Mouse (Mus musculus) cerebellum, adult 11 months (tissue): ENCODE data around the gene Mmp14.

Experiments used
- DNase-seq: peaks from one replicate; pipeline ENCODE4 v3.0.0; 2022

The Mmp14 gene

DNA sequence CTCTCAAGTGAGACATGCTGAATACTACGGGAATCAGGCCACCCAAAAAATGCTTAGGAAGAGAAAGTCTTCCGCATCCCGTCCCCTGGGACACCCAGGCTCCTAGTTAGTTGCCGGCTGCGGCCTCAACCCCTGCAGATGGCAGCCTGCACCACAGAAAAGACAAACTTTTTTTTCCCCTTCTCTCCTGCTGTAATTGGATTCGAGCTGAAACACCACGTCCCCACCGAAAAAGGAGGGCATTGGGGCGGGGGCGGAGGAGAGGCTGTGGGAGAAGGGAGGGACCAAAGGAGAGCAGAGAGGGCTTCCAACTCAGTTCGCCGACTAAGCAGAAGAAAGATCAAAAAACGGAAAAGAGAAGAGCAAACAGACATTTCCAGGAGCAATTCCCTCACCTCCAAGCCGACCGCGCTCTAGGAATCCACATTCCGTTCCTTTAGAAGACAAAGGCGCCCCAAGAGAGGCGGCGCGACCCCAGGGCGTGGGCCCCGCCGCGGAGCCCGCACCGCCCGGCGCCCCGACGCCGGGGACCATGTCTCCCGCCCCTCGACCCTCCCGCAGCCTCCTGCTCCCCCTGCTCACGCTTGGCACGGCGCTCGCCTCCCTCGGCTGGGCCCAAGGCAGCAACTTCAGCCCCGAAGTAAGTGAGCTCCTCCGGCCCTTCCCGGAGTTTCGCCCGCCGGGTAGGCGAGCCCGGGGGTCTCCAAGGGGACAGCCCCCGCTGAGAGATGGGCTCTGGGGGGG lies at the start of gene Mmp14:
Gene Mmp14, plus strand, starts transcription at position 279 of the 744 bp plus-strand sequence.
- no peak for DNase-seq

DNA sequence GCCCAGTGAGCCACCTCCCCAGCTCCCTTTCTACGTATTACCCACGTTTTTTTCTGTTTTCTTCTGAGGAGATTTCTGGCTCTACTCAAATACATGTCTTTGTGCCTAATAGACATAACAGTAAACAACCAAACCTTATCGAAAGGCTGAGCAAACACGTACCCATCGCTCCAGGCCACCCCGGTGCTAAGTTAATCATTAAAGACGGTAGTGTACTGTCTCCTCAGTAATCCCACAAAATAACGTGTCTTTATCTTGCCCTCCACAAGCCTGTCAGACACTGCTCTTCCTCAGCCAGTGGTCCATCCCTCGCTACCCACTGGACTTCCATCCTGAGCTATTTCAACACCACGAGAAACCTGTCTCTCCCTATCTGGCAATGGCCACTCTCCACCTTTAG lies 49.6 kb upstream of the Mmp14 start:
- no peak for DNase-seq

DNA sequence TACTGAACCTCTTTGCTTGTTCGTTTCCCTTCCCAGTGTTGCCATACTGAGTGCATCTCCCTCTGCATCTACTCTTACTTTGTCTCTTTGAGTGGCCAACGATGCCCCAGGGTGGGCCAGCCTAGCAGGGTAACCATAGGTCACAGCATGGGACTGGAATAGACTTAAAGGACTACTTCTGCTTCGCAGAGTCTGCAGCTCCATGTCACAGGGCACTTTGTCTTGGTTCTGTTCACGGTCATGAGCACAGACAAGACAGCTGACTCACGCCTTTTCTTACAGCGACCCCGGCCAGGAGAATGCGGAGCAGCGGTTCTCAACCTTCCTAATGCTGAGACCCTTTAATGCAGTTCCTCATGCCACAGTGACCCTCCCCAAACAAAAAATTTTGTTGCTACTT lies 48.8 kb upstream of the Mmp14 start:
- no peak for DNase-seq

DNA sequence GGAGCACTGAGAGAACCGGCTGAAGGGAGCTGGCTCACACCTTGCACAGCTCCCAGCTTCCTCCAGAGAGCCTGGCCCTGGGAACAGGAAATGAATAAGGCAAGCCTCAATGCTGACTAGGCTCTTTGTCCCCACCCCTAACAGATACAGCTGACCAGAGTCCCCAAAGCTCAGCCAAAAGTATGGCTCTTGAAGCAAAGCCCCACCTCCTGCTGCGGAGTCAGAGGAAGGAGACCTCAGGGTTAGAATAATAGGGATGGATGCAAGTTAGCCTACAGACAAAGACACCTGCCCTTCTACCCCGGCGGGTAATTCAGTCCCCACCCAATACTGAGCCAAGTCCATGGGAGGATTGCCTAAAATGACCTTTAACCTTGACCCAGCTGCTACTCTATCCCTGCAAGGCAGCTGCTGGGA lies 48.0 kb upstream of the Mmp14 start:
- DNase-seq, result no peak

DNA sequence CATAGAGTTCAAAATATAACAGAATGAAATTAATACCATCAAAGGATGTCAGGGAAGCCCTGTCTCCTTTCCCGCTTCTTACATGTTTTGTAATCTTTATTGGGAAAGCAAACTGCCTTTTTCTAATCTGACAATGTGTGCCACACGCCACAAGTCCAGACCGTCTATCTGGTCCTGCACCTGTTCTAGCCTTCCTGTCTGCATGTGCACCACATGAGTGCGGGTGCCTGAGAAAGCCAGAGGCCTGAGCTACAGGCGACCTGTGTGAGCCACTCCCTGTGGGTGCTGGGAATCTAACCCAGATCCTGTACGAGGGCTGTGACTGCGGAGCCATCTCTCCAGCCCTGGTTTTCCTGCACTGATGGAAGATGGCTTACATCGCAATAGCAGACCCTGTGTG lies 47.0 kb upstream of the Mmp14 start:
- DNase-seq, result no peak

DNA sequence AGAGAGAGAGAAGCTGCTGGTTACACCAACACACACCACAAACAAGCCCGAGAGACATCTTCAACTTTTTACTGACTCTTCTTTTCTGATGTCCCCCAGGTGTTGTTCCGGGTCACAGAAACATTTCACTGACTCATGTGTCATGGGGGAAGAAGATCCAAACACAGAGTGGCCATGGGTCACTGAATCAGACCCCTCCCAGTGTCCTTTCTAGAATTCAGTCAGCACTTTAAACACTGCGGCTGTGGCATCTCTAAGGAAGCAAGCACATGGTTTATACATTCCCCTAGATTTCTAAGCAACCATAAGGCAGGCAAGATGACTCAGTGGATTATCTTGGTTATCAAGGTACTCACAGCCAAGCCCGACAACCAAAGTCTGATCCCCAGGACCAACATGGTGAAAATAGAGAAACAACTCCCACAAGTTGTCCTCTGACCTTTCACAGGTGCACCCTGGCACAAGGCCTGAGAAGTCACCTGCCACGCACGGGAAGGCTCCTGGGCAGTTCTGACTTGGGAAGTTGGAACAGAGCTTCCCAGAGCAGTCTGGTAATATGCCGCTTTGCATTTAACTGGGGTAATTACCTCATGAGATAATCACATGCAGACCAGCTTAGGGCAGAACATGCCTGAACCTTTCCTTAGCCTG lies 45.3 kb upstream of the Mmp14 start:
- no peak for DNase-seq

DNA sequence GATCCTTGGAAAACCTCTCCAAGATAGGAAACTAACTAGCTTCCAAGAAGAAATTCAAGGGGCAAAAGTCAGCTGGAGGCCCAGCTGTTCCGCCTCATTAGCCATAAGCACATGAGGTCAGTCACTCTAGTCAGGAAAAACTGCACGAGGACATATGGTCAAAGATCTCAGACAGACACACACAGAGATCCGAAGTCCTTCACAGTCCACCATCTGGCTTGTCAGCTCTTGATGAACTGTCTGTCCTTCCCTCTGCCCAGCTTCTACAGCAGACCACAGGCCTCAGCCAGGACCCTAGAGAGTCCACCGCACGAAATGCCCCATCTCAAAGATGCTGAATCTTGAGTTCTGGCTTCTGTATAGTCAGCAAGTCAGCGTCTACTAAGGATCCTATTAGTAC lies 43.9 kb upstream of the Mmp14 start:
- no peak for DNase-seq

DNA sequence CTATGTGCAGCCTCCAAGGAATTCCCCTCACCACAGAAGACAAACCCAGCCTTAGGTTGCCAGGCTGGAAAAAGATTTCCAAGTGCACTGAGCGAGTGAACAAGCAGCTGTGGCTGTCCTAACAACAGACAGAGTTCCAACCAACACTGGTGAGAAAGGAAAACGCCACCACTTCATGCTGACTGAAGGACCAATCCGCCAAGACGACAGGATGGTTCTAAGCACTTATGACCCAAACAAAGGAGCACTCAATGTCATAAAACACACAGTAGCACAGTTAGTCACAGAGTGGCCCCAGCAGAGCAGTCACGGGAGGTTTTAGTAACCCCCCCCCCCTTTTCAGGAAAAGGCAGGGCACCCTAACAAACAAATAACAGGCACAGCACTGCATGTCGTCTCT lies 40.6 kb upstream of the Mmp14 start:
- no peak for DNase-seq

DNA sequence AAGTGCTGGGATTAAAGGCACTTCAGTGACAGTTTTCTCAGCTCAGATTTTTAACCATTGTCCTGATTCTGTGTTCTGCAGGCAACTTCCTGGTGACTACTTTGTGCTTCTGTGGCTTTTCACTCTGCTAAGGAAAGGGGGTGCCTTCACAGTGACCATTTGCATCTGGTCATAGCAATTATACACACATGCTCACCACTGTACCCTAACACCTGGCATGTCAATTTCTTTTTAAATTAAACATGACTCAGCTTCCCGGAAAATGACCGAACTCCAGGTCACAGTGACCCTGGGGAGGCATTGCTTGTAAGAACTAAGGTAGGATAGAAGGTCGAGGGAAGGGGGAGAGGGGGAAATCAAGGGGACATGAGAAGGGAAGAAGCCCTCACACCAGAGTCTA lies 37.6 kb upstream of the Mmp14 start:
- DNase-seq, result no peak

DNA sequence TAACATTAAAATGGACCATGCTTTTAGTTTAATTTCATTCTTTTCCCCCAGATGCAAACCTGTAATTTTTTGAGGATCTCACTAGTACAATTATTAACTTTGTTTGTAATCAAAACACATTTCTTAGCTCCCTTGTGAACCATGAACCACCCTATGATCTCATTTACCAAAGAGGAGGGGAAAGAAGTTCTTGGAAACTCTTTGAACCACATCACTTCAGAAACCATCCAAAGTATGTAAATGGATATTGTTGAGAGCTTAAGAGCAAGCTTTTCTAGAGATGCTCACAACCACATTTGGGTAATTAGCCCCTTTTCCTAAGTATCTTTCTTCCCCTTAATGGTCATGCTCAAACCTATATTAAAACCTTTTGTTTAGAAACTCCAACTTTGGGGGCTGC lies 37.1 kb upstream of the Mmp14 start:
- DNase-seq, result no peak

DNA sequence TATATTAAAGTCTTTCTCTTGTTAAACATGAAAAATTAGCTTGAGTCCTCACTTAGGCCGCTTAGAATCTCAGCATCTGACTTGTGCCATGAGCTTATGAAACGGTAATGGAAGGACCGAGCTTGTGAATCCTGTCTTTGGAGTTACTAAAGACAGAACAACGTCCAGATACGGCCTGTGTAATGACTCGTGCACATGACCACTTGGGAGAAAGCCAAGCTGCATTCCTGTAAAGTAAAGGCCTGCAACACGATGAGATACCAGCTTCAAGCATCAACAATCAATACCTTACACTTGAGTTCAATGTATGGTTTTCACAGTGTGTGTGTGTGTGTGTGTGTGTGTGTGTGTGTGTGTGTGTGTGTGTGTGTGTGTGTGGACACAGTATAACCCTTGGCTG lies 34.7 kb upstream of the Mmp14 start:
- no peak for DNase-seq

DNA sequence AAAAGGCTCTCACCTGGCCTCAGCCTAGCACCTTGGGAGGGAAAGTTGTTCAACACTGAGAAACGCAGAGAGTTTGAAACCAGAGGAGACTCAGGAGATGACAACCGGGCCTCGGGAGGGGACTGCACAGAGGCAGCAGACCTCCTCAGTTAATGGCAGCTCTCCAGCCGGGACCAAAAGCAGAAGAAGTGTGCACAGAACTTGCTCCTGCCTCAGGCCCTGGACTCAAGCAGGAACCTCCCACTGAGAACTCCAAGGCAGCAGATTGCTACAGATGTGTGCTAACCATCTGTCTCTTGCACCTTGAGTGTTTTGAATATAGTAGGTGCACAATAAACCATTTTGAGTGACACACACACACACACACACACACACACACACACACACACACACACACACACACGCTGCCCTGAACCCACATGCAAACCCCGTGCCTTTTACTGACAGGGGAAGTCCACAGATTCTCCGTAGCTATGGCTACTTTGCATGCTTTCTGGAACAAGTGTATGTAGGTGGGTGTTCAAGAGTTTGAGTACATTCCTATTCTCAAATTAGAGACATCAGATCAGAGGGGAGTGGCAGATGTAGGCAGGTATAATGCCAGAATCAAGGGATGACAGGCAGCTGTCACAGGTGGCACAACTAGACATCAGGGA lies 33.4 kb upstream of the Mmp14 start:
- no peak for DNase-seq

DNA sequence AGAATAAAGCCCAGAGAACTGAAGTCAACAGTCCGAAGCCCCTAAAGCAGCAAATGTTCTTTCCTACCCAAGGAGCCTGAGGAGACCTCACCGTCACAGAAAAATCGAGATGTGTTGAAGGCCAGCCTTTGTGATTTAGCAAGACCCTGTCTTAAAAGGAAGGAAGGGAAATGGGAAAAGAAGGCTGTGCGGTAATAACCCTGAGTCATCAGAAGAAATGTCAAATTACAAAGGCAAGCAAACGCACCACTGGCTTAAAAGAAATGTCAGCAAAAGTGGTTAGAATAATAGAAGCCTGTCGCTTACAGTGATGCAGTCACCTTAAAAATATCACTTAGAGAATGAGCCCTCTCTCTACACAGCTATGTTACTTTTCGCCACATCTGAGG lies 32.9 kb upstream of the Mmp14 start:
- no peak for DNase-seq

DNA sequence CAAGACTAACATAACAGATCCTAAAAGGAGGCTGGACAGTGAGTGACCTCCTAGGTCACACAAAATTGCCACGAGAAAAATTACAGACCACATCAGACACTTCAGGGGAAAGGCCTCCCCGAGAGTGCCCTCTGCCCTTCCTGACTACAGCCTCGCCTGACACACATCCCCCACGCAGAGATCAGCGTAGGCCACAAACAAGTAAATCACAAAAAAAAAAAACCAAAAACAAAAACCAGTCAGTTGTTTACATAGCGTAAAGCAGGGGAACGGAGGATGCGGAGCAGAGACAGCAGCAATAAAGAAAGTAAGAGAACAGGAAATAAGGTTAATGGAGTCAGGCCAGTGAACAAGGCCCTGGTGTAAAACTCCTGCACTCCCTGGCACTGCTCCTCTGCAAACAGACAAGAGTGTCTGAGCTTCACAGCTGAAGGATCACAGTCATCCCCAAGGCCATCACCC lies 32.5 kb upstream of the Mmp14 start:
- no peak for DNase-seq

DNA sequence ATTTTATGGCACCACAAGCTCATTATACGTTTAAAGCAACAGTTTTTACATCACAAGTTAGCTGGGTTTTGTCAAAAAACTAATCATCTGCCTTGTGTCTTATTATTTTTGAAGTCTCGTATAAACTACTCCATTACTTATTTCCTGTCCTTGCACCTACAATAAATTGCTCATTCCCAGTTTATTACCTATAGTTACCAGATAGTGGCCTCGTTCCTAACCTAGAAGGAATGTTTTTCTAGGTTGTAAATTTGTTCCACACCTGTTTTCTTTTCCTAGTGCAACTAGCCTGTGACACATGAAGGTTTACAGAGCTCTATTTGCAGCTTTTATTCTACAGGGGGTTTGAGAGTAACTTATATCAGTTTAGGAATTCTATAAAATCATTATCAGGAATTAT lies 29.7 kb upstream of the Mmp14 start:
- DNase-seq, result no peak

DNA sequence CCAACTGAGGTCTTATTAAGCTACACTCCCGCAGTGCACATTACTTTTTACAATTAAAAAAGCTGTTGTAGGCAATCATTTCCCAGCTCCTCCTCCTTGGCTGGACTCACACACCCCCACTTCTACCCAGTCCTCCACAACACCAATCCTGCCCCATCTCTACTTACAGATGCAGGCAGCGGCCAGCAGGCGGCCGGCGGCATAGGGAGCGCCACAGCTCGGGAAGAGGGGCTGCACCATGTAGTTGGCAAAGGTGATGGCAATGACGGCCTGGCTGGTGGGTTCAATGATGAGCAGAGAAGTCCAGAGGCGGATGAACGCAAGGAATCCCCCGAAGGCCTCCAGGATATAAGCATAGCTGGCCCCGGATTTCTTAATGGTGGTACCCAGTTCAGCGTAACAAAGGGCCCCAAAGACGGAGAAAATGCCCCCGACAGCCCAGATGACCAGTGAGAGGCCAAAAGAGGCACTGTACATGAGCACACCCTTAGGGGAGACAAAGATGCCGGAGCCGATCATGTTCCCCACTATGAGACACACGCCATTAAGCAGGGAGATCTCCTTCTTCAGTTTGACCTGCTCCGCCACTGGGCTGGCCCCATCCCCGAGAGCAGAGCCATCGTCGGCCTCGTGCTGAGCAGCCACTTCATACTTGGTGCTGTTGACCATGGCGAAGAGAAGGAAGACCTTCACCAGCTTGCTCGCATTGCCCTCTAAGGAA lies 22.9 kb upstream of the Mmp14 start:
- DNase-seq, result no peak

DNA sequence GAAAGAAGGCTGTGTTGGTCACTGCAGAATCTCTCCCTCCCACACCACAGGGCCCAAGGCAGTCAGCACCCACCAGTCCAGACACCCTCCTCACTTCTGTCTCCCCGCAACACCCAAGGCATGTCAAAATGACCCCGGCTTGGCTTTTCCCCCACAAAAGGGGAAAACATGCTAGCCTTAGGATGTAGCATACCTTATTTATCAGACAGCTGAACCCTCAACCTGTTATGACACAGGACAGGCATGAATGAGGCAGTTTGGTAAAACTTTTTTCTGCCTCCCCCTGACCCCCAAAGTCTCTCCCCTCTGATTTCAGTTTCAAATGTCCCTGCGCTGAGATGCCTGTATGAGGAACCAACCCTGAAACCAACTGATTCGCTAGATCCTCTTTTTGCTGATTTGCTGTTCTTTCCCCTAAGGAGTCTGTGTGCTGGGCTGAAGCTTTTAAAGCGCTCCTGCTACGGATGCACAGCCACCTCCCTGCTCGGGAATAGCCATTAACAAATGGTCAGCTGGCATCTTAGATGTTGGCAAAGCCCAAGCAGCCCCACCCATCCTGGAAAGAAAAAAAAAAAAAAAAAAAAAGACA lies 22.3 kb upstream of the Mmp14 start:
- DNase-seq, result no peak

DNA sequence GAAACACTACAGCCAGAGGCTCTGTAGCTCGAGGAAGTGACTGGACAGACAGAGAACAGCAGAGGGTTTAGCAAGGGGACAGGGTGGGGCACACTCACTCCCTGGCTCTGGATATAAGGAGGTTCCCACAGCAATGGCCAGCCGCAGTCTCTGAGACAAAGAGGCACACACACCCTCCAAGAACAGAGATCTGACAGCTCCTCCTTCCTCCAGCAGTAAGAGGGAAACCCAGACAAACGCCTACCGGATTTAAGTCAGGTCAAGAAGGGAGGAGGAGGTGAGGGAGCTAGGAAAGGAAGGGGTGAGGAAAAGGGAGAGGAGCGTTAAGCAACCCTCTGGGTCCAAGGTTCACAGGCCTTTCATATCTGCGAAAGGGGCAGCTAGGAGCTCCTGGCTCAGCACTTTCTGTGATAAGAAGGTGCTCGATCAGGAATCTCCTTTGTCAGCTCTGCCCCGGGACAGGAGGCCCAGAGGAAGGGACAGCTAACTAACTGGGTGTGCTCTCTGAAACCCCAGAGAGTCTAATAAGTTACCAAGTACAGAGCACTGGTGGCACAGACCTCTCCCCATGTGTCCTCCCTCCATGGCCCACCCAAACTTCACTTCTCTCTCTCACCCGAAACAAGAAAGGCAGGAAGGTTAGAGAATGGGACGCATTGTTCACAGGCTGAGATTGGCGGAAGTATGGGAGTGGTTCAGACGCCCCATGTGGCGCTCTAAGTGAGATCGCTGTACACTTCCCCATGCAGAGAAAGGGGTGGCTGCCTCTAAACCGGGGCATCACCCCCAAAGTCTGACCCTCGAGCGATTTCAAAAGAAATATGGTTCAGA lies 21.2 kb upstream of the Mmp14 start:
- no peak for DNase-seq

DNA sequence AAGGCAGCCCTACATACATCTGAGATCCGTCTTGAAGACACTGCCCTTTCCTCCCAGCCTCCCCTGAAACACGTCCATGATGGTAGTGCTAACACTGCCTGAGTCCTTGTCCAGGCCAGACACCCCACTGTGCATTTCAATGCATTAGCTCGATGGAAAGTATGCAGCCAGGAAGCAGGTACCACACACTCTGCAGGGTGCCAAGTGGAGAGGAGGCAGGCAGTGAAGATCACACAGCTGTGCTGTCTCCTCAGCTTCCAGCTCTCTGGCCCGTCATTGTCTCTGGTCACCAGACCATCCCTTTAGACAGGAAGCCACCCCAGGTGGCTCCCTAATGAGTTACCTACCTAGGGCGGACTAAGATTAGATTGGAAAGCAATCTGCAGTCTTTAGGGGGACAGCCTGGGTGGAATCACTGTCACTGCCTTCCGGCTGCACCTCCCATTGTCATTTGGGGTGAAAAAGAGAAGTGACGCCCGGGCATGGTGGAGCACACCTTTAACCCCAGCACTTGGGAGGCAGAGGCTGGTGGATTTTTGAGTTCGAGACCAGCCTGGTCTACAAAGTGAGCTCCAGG lies 19.3 kb upstream of the Mmp14 start:
- no peak for DNase-seq

DNA sequence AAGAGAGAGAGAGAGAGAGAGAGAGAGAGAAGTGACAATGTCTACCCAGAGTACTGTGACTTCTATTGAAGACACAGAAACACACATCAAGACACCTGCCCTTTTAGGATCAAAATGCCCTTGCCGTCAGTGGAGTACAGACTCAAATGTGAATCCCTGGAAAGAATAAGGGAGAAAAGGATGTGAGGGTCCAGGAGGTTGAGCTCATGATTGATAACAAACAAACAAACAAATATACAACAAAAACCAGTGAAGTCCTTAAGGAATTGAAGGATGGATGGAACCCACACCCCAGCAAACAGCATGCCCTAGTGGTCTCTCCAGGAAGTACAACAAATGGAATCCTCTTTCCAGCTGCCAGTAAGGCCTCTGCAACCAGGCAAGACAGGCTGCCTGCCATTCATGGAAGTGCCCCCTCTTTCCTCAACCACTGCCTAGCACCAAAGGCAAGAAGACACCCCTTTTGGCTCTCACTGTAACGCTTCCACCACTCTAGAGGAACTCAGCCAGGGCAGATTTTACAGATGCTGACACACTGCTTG lies 18.7 kb upstream of the Mmp14 start:
- no peak for DNase-seq

DNA sequence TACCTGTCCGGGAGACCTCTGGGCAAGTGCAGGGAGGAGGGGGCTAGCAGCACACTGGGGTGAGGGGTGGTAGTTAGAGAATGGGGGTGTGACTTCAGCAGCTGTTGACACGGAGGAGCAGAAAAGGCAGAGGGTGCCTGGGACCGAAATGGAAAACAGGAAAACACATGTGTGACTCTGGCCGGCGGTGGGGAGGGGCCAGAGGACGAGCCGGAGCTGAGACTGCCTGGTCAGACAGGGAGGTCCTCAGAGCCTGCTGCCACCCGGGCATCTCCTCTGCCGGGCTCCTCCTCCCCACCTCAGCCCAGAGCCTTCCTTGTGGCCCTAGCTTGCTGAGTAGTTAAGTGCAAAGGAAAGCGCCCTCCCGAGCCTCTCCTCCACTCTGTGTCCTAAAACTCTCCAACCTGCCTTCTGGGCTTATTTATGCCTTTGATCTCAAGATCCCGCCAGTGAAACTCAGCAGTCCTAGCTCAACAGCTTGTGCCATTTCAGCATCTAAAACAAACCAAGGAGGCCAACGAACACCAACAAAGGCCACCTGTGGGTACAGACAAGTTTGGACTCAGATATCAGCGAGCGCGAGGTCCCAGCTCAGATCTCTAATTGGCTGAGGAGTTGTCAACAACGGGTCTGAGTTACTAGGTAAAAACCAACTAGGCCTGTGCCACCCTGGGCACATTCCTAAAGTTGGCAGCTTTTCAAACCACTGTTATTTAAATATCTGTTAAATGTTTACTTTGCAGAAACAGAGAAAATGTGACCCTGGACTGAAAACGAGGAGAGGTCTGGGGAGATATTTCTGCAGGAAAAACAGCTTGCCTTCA lies 17.3 kb upstream of the Mmp14 start:
- DNase-seq, result no peak
